Mouse (Mus musculus) frontal cortex, postnatal 25 days (tissue): ENCODE results near the gene Gse1.
"Not testable (repeated sequence)": the region's sequence is repeated elsewhere in the genome, so short reads cannot be mapped to it uniquely, and the experiment has no call there.

ENCODE experiments used
- DNase-seq, 2 experiments: peaks; one replicate each; pipeline ENCODE4 v3.0.0; 2022; ENCODE audit warnings: low spot score in 2 of 2

Gene Gse1

GRCm38 (mm10) chr8:120322956-120323448 is 94.7 kb downstream of the Gse1 start:
- no peak for DNase-seq

GRCm38 (mm10) chr8:120324555-120324954 is 96.3 kb downstream of the Gse1 start:
- DNase-seq, result no peak

- no peak for DNase-seq
These were observed 97.0 kb downstream of the Gse1 start for GRCm38 (mm10) chr8:120325172-120325767.

GRCm38 (mm10) chr8:120327131-120327554 is 98.9 kb downstream of the Gse1 start:
- DNase-seq, result no peak

- no peak for DNase-seq
These were observed 100.2 kb downstream of the Gse1 start for GRCm38 (mm10) chr8:120328361-120329022.

GRCm38 (mm10) chr8:120329030-120329748 is 100.9 kb downstream of the Gse1 start:
- no peak for DNase-seq

GRCm38 (mm10) chr8:120331027-120331426 is 102.8 kb downstream of the Gse1 start:
- DNase-seq, result no peak

GRCm38 (mm10) chr8:120332379-120333229 is 104.3 kb downstream of the Gse1 start:
- no peak for DNase-seq

GRCm38 (mm10) chr8:120333681-120334080 is 105.4 kb downstream of the Gse1 start:
- DNase-seq, result no peak

GRCm38 (mm10) chr8:120334261-120334660 is 106.0 kb downstream of the Gse1 start:
- not testable (repeated sequence) for DNase-seq

- DNase-seq, result no peak
These were observed 106.6 kb downstream of the Gse1 start for GRCm38 (mm10) chr8:120334878-120335261.

- no peak for DNase-seq
These were observed 107.2 kb downstream of the Gse1 start for GRCm38 (mm10) chr8:120335262-120336086.

- DNase-seq, result no peak
These were observed 107.8 kb downstream of the Gse1 start for GRCm38 (mm10) chr8:120336087-120336380.

GRCm38 (mm10) chr8:120336909-120337555 is 108.8 kb downstream of the Gse1 start:
- no peak for DNase-seq

- no peak for DNase-seq
These were observed 109.4 kb downstream of the Gse1 start for GRCm38 (mm10) chr8:120337627-120338026.

- no peak for DNase-seq
These were observed 110.4 kb downstream of the Gse1 start for GRCm38 (mm10) chr8:120338678-120339077.

- DNase-seq, result no peak
These were observed 111.5 kb downstream of the Gse1 start for GRCm38 (mm10) chr8:120339743-120340142.

GRCm38 (mm10) chr8:120341124-120341523 is 112.9 kb downstream of the Gse1 start:
- no peak for DNase-seq

- no peak for DNase-seq
These were observed 114.7 kb downstream of the Gse1 start for GRCm38 (mm10) chr8:120342847-120343548.

GRCm38 (mm10) chr8:120343582-120343981 is 115.3 kb downstream of the Gse1 start:
- DNase-seq, result no peak
